Mouse (Mus musculus) stomach, postnatal 0 days (tissue): Measurements from ENCODE around the gene Wdr93.

Source experiments
- CTCF ChIP-seq: IDR thresholded peaks from 2 replicates; pipeline ENCODE4 v1.5.1; 2016; ENCODE audit warnings: antibody characterized with exemption, low read depth, mild to moderate bottlenecking, moderate library complexity
- EP300 ChIP-seq: optimal IDR thresholded peaks from 2 replicates; pipeline ENCODE3; 2016; ENCODE audit warnings: antibody characterized with exemption

DNA sequence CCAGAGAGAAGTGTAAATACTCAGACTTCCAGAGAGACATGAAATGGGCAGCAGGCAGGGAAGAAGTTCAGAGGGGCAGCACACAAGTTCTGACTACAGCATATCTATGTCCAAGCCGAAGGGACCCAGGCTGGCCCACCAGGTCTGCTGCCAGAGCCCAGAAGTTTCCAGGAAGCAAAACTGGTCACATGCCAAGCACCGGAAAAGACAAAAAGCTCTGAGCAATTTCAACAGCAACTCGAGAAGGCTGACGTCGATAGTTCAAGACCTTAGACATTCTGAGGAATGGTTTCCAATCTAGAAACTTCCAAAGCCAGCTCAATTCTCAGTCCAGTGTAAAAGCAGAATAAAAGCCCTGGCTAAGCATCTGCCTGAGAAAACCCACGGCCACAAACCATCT lies 88.6 kb downstream of the Wdr93 start:
- TF ChIP-seq CTCF = no peak
- no peak for TF ChIP-seq EP300
